Mouse (Mus musculus): ENCODE results near the gene Cdh12.

The Cdh12 gene

GRCm38 (mm10) chr15:21405196-21405595, 956.1 kb downstream of the Cdh12 start:
- DNase-seq = no peak

DNA sequence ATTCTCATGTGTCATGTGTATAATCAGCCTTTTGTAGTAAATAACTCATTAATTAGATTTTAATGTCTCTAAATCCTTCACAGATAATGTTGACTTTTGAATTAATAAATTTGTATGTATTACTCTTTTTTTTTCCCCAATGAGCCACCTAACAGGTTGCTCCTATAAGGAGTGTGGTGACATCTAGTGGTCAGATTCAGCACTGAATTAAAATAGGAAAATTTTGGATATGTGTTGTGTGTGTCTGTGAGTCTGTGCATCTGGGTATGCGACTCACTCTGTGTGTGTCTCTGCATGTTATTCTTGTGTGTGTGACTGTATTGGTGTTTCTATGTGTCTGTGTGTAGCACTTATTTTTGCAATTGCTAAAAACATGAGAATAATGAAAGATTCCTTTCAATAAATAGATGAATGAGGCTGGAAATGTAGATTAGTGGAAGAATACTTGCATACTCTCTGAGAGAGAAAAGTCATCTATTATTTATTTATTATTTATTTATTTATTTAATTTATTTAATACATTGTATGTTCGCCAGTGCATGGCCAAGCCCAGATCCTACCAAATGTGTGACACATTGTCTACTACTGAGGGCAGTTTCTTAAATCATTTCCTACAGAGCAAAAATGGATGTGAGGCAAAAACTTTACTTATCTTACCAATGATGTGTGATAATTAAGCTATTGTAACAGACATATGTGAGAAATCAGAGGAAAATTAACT, 958.4 kb downstream of the Cdh12 start:
- DNase-seq = no peak

GRCm38 (mm10) chr15:21437347-21437746, 988.3 kb downstream of the Cdh12 start:
- no peak for DNase-seq

DNA sequence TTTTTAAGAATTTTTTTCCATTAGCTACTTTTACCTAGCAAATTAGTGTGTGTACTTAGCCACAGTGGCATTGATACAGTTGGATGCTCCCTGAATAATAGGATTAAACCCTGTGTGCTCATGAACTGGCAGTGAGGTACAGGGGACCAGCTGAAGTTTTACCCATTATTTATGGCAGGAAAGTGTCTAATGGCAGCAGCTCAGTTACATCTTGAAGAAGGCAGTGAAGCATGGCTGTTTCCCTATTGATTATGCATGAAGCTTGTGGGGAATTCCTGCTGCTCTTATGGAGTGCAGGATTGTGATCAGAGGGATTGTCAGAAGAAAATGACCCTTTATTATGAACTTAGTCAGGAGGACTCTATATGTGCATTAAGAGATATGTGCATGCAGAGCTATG, 988.9 kb downstream of the Cdh12 start:
- DNase-seq = no peak

- DNase-seq = no peak
These were observed 1009.0 kb downstream of the Cdh12 start for GRCm38 (mm10) chr15:21458098-21458497.

DNA sequence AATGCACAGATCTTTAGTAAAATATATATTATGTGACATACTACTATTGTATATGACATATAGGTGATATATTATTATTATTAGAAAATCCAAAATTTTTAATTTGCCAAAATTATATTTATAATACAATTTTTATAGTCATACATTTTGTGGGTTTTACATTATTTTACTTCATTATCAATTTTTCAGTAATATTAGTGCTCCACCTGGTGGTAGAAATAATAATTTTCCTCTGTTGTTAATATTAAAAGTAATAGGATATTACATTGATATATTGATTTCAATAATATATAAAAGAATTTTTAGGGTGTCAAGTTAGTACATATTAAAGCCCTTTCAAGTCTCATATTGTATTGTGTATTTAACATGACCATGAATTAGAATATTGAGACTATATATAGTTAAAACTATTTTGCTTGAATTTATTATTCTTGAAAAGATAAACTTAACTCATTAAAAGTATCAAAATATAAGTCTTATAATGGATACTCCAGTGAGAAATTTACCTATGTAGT, 1070.3 kb downstream of the Cdh12 start:
- no peak for DNase-seq

- DNase-seq = no peak
These were observed 1081.7 kb downstream of the Cdh12 start for GRCm38 (mm10) chr15:21530804-21531203.

GRCm38 (mm10) chr15:21536909-21537308, 1087.8 kb downstream of the Cdh12 start:
- no peak for DNase-seq

DNA sequence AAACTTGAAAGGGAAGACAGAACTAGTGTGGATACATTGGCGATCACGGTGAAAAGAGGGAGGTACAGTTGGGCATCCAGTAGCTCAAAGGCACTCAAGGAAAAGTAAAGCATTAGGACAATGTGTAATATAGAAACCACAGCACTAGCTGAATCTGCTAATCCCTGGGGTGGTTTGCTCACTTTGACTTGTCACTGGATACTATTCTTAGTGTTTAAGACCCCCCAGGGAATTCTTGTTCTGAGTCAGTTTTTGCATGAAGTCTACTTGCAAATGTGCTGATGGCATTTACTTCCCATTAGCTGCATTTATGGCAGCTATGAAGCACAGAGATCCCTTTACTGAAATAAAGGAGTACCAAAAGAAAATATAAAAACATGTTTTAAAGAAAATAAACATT, 1095.7 kb downstream of the Cdh12 start:
- no peak for DNase-seq

DNA sequence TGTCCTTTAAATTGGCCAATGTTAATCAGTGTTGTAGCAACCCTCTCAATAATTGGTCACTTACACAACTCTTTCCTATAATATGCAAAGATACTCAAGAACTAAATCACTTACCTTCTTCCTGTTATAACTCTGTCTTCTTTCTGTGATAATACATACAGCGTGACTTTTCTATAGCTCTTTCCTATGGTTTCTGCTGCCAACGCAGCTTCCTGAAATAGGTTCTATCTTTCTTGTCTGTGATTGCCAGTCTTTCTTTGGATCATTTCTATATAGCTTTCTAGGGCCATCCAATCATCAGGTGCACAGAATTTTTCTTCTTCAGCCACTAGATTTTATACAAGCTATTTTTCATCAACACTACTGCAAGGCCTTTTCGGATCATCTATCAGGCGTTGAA, 1106.9 kb downstream of the Cdh12 start:
- DNase-seq = no peak

DNA sequence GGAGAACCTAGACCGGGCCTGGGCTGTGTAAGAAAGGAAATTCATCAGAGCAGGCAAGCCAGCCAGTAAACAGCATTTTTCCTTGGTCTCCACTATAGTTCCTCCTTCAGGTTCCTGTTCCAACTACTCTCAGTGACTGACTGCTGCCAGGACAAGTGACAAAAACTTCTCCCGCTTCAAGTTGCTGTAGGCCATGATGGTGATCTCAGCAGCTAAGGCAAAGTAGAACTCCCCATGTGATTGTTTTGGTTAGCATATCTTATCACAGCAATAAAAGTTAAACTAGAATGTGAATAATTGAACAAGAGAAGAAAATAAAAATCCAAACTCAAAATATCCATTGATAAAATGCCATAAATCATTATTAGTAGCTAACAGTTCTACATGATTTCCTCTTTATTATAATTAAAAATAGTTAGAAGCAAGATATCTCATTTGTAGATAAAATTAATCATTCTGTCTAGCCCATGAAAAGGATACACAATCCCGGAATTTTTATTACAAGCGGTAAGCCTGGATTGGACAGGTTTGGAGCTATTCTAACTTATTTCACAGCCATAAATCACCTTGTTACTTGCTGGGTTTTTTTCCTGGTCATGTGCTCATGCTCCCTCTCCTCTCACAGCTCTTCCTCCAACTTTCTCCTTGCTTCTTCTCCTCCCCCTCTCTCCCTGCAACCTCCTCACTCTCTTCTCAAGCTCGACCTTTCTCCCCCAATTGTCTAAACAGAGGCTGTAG, 1117.4 kb downstream of the Cdh12 start:
- no peak for DNase-seq

DNA sequence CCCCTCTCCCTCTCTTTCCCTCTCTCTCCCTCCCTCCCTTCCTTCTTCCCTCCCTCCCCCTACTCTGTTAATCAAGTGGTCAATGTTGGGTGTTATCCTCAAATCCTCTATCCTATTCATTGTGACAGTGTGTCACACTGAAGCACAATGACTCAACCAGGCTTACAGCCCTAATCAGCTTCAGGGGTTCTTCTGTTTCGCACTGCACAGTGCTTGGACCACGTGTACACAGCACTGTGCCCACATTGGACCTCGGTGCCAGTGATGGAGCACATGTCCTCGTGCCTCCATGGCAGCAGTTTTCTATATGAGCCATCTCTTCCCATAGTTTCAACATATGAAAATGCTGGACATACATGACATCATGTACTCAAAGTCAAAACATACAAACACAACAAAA, 1155.4 kb downstream of the Cdh12 start:
- no peak for DNase-seq

Measured in lung, postnatal 14 days (tissue).